Mouse (Mus musculus) kidney, postnatal 10 days (tissue): ENCODE data around the gene Lamtor1.
"Not testable (repeated sequence)": the region's sequence is repeated elsewhere in the genome, so short reads cannot be mapped to it uniquely, and the experiment has no call there.

Source experiments
- DNase-seq: peaks from one replicate; pipeline ENCODE4 v3.0.0; 2021; ENCODE audit warnings: mixed read lengths

The Lamtor1 gene

DNA sequence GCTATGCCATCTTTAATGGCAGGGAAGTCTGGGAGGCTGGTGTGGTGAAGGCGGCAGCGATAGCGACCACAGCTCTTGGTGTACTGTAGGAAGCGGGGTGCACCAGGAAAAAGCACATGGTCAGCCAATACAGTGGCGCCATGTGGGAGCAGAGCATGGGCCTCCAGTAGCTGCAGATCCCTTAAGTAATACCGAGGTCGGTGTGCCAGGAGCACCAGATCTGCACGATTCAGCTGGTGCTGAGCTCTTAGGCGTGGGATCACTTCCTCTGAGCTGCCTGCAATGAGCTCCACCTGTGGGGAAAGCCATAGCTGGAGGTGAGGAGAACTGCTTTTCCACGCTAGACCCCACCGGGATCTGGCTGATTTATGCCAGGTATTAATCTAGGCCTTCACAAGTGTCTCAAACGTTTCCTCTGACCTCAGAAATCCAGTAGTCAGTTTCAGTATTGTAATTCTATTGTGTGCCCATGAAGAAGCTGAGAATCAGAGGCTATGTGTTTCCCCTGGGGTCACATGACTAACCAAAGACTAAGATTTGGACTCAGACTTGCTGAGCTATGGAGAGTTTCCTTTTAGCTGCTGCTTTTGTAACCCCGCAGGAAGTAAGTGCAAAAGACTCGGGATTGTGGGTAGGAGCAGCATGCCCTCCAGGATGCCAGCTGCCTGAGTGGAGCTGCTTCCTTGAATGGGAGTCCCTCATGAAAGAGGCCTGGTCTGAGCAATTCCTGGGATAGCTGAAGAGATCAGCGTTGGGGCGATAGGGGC is 5.2 kb upstream of the Lamtor1 start:
- DNase-seq, result no peak

DNA sequence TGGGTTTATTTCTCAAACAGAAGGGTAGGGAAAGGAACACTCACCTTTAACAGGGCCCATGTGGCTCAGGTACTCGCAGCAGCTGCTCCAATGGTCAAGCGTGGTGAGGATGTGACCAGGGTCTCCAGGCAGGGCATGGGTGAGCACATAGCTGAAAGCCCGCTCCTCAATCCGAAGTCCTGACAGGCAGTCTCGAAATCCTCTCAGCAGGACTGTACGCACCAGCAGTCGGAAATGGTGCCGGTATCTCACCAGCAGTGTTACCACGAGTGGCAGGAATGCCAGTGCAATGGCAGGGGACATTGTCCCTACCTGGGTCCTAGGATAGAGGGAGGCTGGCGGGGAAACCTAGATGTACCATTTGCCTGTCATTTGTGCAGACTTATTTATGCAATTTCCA is 3.7 kb upstream of the Lamtor1 start:
- no peak for DNase-seq

DNA sequence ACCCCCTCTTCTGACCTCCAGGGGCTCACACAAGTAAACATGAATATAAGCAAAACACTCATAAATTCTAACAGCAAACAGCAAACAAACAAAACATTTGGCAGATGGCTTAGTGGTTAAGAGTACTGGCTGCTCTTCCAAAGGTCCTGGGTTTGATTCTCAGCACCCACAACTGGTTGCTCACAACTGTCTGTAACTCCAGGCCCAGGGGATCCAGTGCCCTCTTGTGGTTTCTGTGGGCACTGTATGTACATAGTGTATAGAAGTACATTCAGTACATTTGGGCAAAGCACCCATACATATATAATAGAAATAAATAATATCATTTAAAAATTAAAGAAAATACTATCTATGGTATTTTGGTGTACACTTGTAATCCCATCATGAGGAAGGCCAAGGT is 2.9 kb upstream of the Lamtor1 start:
- no peak for DNase-seq

DNA sequence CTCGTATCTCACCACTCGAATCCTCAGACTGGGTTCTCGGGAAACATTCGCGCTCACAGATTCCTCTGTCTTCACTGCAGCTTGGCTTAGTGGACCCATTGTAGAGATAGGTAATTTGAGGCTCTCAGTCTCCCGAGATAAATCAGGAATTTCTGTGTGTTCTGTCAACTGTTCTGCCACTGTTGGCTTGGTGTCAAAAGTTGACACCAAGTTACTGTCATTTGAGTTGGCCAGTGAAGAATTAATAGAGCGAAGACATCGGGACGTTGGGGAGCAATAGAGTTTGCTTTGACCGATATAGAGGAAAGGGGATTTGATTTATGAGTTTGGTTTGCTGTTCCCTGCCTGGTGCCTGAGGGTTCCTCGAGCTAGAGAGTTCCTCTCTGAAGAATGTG is 580 bp downstream of the Lamtor1 start, which contains the start of gene Tomt:
Tomt (minus strand) TSS at position 73 of the 395 bp plus-strand sequence.
- DNase-seq, result no peak

DNA sequence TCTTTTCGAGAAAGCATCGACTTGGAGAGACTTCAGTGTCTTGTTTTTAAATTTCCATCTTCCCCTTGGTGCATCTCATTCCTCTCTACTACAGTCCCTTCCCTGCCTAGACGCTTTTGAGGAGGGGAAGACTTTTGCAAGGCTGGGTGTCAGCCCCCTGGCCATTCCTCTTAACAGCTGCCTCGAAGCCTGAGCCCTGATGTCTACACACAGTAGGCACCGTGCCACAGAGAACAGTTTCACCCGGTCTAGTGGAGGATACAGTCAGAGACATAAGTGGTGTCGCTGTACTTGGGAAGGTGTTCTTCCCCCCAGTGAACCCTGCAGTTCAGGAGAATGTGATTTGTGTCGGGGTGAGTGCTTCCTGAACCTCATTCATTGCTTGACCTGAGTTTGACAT is 992 bp downstream of the Lamtor1 start:
- DNase-seq, result peak; percentile 23

DNA sequence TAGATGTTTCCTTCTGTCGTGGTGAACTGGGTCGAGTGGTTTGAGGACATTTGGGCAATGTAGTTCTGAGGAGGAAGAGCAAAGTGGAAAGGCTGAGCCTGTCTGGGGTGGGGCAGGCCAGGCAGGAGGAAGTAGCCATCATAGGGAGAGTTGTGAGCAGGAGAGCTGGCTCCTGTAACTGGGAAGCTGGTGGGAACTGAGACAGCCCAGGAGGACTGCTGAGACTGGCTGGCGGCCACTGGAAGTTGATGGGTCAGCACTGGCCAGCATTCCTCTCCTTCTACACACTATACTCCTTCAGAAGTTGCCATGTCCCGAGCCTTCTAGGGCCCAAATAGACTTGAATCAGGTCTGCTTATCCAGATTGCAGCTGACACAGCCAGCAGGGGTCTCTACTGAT is 2.7 kb downstream of the Lamtor1 start:
- peak; percentile 50 for DNase-seq

DNA sequence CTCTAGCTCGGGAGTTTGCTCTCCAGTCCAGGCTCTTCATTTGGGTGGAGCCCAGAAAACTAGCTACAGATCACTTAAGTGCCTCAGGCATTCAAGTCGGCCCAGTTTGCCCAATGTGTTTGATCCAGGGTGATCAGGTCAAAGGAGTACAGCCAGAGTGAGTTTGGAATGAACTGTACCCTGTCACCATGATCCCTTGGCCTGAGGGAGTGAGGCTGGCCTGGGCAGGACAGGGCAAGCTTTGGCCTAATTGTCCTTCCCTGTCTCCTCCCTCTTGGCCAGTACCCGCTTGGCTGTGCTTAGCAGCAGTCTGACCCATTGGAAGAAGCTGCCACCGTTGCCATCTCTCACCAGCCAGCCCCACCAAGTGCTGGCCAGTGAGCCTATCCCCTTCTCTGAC is 4.4 kb downstream of the Lamtor1 start:
- no peak for DNase-seq

DNA sequence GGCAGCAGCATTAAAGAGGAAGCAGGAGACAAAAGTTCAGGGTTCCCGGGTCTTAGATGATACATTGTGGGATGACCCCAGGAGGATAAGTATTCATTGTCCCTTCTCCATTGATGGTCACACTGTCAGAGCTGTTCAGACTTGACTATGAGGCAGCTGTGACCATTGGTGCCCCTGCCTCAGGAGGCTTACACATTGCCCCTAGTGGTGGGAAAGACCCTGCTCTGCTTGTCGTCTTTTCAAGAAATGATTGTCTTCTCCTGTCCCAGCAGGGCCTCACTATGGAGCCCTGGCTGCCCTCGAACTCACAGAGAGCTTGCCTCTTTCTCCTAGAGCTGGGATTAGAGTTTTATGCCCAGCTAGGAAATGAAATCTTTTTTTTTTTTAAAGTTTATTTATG is 6.3 kb downstream of the Lamtor1 start:
- DNase-seq, result peak; percentile 9

DNA sequence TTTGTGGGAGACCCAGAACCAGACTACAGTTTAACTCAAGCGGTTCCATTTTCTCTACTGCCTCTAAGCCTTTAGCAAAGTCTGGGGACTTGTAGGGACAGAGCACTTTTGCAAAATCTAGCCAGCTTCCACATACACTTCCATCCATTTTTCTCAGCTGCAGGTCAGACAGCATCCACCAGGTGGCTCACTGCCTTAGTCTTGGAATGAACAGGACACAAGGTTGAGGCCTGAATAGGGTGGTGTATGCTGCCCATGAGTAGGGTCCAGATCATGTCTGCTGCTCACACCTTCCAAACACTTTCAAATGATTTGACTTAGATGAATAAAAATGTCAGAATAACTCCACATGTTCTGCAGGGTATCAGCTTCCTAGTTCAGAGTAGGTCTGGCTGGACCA is 12.4 kb downstream of the Lamtor1 start:
- DNase-seq, result peak; percentile 80

DNA sequence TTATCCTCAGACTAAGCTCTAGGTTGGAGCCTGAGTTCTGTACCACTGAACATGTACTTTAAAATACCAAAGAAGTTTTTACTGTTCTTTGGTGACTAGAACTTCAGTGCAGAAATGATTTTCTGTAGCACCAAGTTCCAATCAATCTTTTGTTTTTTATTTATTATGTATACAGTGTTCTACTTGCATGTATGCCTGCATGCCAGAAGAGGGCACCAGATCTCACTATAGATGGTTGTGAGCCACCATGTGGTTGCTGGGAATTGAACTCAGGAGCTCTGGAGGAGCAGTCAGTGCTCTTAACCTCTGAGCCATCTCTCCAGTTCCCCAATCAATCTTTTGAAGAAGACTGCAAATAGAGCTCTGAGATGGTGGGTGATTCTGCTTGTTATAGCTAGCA is 20.2 kb downstream of the Lamtor1 start:
- DNase-seq, result not testable (repeated sequence)

DNA sequence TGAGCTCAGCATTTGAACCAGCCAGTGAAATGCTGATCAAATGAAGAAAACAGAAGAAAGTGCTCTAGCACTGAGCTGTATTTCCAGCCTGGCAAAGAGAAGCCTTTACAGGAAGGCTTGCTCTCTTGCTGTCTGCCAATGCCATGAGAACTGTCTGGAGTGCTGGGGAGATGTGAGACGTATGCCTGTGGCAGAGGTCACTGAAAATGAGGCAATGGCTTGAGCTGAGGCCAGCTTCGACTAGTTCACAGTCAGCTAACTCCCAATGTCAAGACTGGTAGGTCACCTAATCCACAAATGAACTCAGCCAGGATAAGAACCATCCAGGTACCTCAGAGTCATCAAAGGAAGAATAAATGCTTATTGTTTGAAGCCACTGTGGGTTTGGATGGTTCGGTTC is 22.4 kb downstream of the Lamtor1 start:
- DNase-seq, result no peak

DNA sequence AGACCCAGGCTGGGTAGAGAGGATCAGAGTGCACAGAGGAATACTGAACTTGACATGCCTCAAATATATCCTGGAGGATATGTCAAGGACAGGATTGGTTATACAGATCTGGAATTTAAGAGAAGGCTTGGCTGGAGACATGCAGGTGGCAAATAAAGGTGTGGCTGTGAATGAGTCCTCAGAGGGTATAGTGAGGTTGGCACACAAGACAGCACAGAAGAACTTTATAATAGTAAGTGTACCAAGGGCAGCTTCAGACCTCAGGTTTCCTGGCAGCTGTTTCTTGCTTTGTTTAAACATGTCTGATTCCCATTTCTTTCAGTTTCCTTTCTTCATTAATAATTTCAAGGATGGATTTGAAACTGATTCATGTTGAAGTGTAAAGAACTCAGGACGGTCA is 26.8 kb downstream of the Lamtor1 start:
- DNase-seq, result no peak

DNA sequence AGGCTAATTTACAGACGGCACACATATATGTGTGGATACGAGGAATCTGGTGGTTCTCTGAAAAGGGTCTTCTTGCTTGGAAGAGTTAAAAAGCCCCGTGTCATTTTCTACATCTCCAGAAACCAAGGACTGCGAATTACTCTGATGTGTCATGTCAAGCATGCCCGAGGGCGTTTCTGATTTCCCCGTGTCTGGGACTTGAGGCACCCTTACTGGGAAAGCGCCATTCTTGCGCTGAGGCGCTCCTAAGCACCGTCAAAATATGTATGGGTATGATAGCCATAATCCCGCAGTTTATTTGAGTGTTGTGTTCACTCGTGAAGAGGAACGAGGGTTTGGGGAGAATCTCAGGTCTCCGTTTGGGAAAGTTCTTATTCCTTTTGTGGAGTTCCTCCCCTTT is 27.6 kb downstream of the Lamtor1 start:
- DNase-seq, result peak; percentile 39

DNA sequence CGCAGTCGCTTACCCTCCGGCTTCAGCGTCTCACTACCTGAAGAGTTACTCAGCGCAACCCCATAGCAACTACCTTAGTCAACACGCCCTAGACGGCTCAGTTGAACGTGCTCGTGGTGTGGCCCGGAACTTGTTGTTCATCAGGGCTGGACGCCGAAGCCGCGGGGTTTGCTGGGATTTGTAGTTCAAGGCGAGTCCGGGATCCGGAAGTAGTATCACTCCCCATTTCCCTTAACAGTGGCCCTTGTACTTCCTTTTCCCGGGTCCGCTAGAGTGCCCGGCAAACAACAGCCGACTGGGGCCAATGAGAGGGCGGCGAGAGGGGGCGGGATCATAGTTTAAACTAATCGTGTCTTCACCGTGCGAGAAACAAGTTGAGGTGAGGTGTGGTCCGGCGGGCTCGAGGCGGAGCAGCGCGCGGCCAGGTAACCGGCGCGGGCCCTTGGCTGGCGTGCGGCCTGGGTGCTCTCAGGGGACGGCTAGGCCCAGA is 28.1 kb downstream of the Lamtor1 start, which contains the start of the genes Lrrc51 and Numa1:
Lrrc51 (minus strand) TSS at position 145 of the 490 bp plus-strand sequence.
Numa1 (plus strand) TSS at position 361 of the 490 bp plus-strand sequence.
- DNase-seq, result peak; percentile 96

DNA sequence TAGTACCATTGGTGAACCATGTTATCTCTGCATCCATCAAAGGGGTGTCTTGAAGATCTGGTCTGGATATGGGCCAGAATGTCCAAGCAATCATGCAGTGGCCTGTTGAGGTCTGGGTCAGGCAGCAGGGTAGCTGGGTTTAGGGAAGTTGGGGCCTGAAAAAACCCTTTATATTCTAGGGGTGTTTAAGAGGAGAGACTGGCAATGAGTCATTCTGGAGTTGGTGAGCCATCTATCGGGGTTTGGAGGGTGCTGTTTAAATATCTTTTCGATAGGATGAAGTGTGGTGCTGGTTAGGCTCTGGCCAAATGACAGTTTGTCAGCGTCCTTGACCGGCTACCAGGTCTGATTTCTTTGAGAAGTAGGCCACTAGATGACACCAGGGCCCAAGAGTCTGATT is 30.3 kb downstream of the Lamtor1 start:
- no peak for DNase-seq

DNA sequence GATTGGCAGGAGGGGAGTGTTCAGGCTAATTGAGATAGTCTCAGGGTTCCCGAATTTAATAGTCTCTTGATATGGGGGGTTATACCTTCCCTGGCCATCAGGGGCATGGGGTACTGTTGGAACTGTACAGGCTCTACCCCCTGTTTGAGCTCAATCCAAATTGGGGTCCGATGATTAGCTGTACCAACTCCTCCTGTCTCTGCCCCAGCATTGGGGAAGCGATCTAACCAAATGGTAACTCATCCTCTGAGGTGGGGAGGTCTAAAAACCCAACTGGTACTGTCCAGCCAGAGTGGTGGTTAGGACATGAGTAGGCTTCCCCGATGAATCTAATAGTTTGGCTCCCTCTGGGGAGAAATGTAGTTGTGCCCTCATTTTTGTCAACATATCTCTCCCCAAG is 31.3 kb downstream of the Lamtor1 start:
- DNase-seq, result no peak

DNA sequence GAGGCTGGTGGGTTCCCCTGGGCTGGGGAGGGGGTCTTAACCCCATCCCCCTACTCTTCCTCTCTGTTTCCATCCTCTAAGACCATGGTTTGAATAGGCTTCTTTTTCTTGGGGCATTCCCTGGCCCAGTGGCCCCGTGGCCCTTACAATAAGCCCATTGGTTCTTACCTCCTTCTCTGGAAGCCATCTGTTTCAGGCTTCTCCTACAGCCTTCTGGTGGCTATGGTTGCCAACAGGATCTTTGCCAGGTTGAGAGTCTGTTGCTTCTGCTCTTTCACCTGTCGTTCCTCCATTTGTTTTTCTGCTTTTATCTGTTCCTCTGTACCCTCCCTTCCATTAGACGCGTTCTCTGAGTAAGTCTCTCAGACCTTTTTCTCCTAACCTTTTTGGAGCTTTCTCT is 31.9 kb downstream of the Lamtor1 start:
- no peak for DNase-seq

DNA sequence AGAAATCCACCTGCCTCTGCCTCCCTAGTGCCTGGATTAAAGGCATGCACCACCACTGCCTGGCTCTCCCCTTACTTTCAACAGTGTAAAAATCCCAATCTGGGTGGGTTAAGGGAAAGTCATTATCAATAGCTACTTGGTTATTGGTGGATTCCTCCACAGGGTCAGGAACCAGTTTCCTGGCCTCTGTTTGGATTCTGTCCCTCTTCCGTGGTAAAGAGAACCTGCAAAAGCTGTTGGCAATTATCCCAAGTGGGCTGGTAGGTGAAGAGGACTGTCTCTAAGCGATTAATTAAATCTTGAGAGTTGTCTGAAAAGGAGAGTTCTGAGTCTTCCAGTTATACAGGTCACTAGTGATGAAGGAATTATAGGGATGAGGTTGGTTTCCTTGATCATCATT is 32.6 kb downstream of the Lamtor1 start:
- DNase-seq, result no peak

DNA sequence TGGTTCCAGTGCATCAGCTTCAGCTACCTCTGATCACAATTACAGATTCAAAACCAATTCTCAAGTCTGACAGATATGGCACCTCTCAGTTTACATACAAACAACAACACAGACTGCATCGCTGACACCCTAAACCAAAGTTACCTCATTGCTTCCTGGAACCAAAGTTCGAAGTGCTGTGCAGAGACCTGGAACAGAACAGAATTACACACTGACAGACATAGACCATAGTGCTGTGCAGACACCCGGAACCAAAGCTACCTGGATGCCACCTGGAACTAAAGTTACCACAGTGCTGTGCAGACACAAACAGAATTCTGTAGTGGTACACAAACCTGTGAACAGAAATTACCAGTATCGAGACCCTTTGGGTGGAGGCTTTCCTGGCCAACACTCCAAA is 34.1 kb downstream of the Lamtor1 start:
- peak; percentile 34 for DNase-seq

DNA sequence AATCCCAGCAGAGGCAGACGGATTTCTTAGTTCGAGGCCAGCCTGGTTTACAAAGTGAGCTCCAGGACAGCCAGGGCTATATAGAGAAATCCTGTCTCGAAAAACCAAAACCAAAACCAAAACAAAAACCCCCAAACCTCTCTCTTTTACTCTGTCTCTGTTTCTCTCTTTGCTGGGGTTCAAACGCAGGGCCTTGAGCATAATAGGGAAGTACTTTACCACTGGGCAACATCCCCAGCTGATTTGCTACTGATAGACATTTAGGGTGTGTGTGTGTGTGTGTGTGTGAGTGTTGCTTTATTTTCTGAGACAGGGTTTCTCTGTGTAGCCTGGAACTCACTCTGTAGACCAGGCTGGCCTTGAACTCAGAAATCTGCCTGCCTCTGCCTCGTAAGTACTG is 43.3 kb downstream of the Lamtor1 start:
- DNase-seq, result not testable (repeated sequence)

DNA sequence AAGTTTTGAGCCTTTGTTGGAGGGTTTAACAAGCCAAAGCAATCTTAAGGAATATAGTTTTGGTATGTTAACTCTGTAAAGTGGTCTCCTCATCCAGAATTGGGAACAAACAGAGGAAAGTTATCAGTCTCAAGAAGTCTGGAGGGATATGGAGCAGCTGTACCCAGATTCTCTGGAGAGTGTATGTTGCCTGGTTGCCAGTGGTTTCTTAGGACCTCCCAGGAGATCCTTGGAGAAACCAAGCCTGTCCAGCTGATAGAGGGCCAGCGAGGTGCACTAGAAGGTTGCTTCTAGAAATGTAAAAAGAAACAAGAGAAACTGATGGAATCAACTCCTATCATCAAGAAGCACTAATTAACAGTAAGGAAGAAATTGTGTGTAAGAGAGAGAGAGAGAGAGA is 45.9 kb downstream of the Lamtor1 start:
- DNase-seq, result no peak

DNA sequence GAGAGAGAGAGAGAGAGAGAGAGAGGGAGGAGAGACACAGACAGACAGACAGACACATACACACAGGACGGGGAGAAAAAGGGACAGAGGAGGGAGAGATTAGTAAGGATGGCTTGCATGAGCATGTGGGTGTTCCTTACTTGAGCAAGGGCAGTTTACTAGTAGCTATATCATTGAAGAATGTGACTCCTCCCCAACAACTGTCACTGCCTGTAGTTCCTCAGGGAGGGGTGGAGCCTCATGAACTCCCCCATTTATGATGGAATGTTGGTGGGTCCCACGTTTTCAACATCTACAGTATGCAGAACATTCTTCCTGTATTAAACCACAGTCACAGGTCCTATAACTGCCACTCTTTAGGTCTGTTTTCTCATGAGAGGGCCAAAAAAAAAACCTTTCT is 46.4 kb downstream of the Lamtor1 start:
- no peak for DNase-seq

DNA sequence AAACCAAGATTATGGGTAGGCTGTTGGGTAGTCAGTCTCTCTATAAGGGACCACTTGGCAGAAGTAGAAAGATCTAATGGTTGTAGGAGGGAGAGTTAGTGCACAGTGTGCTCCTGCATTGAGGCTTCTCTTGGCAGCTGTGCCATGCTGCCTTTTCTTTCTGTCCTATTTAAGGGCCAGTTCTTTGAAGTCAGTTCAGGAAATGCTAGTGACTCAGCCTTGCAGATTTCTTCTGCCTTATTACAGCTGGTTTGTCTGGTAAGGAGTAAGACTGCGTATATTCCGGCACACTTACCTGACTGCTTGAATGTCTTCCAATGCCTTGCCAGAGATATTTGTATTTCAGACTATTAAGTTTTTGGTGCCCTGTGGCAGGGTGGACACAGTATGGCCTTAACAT is 48.5 kb downstream of the Lamtor1 start:
- DNase-seq, result no peak

DNA sequence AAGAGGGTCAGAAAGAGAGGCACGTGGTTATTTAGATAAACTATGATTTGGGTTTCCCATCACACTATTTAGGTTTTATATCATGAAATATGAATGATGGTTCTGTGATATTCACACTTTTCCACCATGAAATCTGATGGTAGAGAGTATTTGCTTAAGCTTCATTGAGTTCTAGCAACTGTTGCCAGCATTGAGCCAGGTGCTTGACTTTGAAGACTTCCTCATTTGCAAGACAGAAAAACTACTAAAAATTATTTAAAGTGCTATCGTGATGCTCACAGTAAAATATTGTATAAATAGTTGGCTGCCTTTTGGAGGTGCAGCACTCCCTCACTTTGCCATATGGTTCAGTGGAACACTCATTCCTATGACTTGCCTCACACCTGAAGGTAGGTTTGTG is 49.6 kb downstream of the Lamtor1 start:
- no peak for DNase-seq

DNA sequence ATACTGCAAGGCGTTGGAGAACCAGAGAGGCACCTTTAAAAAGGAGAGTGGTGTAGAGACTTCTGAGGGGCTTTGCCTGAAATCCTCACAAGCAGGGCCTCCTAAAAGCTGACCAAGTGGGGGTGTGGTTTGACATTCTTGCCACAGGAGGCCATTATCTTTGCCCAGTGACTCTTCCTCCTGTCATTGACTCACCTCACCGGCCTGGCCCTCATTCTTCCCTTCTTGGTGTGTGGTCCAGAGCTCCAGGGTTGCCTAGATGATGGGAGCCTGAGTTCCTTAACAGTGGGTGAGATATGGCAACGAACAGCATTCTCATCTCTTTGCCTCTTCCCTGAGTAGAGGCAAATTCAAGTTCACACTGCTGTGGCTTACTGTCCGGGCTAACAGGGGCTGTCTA is 50.2 kb downstream of the Lamtor1 start:
- DNase-seq, result no peak
